Mouse (Mus musculus) embryonic facial prominence, embryonic 10.5 days (tissue): ENCODE data around the gene Themis2. TPM values are rescaled to one million over a fixed set of nuclear protein-coding genes. Genes with fewer than 3 reads are reported as not detected.

Experiments used
- DNase-seq: peaks from one replicate; pipeline ENCODE4 v3.0.0-alpha.2; 2017; ENCODE audit warnings: low spot score
- H3K27ac ChIP-seq: fragments of 300-500 bp; sonication (generic); replicated peaks from 2 replicates; pipeline ENCODE4 v1.5.1; 2016; ENCODE audit warnings: mild to moderate bottlenecking
- H3K27me3 ChIP-seq: fragments of 300-500 bp; sonication (generic); replicated peaks from 2 replicates; pipeline ENCODE4 v1.6.1; 2016; ENCODE audit warnings: low read depth, mild to moderate bottlenecking; ENCODE audit not compliant: poor library complexity, severe bottlenecking
- H3K36me3 ChIP-seq: fragments of 300-500 bp; sonication (generic); replicated peaks from 2 replicates; pipeline ENCODE4 v1.6.1; 2016; ENCODE audit warnings: mild to moderate bottlenecking, moderate library complexity
- H3K4me1 ChIP-seq: fragments of 300-500 bp; sonication (generic); 2 replicates; pipeline ENCODE4 v1.6.1; 2016
- H3K4me3 ChIP-seq: fragments of 300-500 bp; sonication (generic); 2 replicates; pipeline ENCODE4 v1.5.1; 2016; ENCODE audit warnings: mild to moderate bottlenecking, moderate library complexity
- H3K9me3 ChIP-seq: fragments of 300-500 bp; sonication (generic); 2 replicates; pipeline ENCODE4 v1.6.1; 2016; ENCODE audit warnings: mild to moderate bottlenecking
- WGBS: fragments of 180-500 bp; shearing (Covaris S2); methylation state at CpG from one replicate; pipeline ENCODE4 v1.1.7; 2016; 5-methylcytosine and 5-hydroxymethylcytosine counted together
- polyA plus RNA-seq: library from polyadenylated mRNA; unstranded; fragments of >200 nt; fragmentation: Nextera tagmentation; extraction: Ambion mirVana; gene quantifications from 2 replicates; pipeline ENCODE4 v1.2.1, GENCODE M21; 2016

The Themis2 gene
- 0.69 and 0.80 TPM in 2 replicates for polyA plus RNA-seq

DNA sequence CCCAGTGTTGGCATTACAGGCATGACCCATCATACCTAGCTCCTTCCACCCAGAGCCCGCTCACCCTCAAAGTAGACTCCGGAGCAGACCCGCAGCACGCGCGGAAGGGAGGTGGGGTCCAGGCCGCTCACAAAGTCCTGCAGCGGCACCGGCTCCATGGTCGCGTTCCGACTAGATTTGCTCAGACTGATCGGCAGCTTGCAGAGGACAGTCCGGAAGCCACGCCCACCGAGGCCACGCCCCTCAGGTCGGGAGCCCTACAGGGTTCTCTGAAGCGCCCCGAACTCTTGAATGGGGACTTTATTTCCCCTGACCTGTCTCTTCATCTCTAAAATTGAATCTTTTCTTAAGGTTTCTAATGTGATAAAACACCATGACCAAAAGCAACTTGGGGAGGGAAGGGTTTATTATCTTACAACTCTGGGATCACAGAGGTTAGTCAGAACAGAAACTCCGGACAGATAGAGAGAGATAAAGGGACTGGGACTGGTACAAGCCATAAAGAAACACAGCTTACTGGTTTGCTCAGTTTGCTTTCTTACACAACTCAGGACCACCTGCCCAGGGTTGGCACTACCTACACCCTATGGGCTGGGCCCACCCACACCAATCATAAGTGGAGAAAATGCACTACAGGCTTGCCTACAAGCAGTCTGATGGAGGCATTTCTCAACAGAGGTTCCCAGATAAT, at the start of gene Themis2:
TSS of gene Themis2 (minus strand) at position 192 of the 691 bp plus-strand sequence.
- peak within 1 kb of the TSS; percentile 54 for H3K4me3 ChIP-seq
- H3K27ac ChIP-seq = no peak within 1 kb of the TSS
- peak; percentile 78 for DNase-seq
- H3K9me3 ChIP-seq = no peaks in the 10 kb centered on the region
- H3K36me3 ChIP-seq = no peaks in the 10 kb centered on the region
- H3K4me1 ChIP-seq = peaks cover 14% of the 10 kb centered on the region
- peaks cover 42% of the 10 kb centered on the region for H3K27me3 ChIP-seq
- WGBS = 3% methylated on average over 21 of the region's 21 CpGs

DNA sequence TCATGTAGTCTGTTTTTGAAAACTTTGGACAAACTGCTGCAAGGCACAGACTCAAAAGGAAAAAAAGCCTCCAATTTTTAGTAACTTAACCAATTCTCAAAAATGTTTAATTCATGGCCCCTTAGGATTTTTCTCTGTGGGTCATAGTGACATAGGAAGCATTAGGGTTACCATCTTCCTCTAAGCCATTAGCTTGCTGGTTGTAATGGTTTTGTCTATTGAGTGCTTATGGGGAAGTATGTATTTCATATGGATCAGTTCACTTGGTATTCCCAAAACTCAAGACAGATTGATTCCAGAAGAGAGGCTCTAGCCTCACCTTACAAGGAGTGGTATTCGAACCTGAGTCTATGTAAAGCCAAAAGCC, 47.5 kb upstream of the Themis2 start:
- Histone ChIP-seq H3K27ac (peak overlapping the region; percentile 93), H3K4me3 (peak overlapping the region; percentile 91), H3K4me1 (peaks cover 19% of the 10 kb centered on the region), H3K9me3 (no peaks in the 10 kb centered on the region), H3K36me3 (peaks cover 33% of the 10 kb centered on the region), H3K27me3 (no peaks in the 10 kb centered on the region)
- no peak for DNase-seq
- 66% methylated on average over 1 of the region's 1 CpGs for WGBS

DNA sequence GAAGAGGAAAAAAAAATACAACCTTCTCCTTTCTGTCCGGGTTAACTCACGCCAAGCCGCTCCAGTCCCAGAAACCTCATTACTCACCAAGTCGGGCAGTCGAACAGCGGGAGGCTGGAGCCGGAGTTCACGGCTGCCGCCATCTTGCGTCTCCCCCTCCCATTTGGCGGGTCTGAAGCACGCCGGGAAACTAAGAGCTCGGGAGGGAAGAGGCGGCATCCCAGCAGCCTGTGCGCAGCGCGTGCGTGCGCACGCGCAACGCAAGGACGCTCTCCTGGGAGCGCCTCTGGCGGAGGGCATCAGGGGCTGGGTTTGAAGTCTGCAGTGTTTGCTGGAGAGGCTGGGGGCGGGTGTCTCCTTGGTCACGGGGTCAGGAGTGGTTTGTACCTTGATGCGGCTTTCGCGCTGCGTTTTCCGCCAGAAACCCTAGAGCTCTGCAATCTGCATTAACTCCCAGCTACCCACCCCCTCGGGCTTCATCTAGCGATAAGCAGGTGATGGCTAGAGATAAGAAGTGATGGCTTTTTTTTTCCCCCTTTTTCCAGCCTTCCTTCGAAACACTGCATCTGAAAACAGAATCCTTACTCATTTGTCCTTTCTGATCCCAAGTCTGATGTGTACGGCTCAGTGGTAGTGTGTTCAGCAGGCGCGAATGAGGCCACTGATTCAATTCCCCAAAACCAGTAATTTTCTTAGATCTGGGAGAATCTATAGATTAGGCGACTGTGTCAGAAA, 47.0 kb upstream of the Themis2 start, which contains the start of gene Ppp1r8:
TSS of gene Ppp1r8 (minus strand) at position 200 of the 735 bp plus-strand sequence.
- peak; percentile 95 for DNase-seq
- H3K27ac ChIP-seq = peak within 1 kb of the TSS; percentile 93
- no peaks in the 10 kb centered on the region for H3K9me3 ChIP-seq
- under 1% methylated on average over 40 of the region's 40 CpGs for WGBS
- peak within 1 kb of the TSS; percentile 91 for H3K4me3 ChIP-seq
- H3K27me3 ChIP-seq = no peaks in the 10 kb centered on the region
- peaks cover 37% of the 10 kb centered on the region for H3K36me3 ChIP-seq
- H3K4me1 ChIP-seq = peaks cover 19% of the 10 kb centered on the region

DNA sequence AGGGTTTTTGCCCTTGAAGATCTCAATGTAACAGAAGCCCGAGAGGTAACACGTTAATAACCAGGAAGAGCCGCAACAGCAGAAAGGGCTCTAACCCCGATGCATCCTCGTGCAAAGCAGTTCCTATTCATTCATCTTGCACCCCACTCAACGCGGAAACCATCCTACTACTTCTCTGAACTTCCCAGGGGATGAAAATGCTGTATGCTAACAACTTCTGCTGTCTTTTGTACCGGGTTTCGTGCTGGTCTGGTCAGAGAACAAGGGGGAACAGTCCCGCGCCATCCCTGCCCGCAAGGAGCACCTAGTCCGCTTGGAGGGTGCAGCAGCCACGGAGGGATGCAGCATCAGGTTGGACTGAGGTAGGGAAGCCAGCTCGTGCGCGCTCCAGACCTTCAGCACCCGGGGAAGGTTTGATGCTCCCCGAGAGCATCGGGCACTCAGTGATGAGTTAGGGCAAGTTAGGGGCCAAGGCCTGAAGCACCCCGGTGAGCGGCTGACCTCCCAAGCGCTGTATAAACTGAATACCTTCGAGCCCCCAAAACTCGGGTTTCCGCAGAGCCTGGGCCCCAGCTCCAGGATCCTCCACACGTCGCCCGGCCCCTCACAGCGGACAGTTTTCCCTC, 46.2 kb upstream of the Themis2 start:
- H3K9me3 ChIP-seq = no peaks in the 10 kb centered on the region
- peak; percentile 54 for DNase-seq
- peak overlapping the region; percentile 91 for H3K4me3 ChIP-seq
- peak overlapping the region; percentile 93 for H3K27ac ChIP-seq
- peaks cover 19% of the 10 kb centered on the region for H3K4me1 ChIP-seq
- no peaks in the 10 kb centered on the region for H3K27me3 ChIP-seq
- H3K36me3 ChIP-seq = peaks cover 38% of the 10 kb centered on the region
- under 1% methylated on average over 30 of the region's 30 CpGs for WGBS

DNA sequence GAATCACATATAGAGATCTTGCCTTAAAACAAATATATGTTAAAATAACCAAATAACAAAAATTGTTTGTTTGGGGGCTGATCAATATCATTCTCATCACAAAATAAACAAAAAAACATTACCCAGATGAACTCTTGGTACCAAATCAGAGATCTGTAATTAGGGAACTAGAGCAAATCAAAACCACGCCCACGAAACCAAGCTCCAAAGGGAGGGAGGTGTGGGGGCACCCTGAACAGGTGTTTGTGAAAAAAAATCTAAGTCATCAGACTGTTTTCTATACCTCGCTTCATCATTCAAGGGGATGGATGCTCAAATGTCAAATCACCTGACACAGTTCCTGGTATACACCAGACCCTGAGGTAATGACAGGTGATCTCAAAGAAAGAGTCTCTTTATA, 45.3 kb upstream of the Themis2 start:
- 90% methylated on average over 3 of the region's 3 CpGs for WGBS

DNA sequence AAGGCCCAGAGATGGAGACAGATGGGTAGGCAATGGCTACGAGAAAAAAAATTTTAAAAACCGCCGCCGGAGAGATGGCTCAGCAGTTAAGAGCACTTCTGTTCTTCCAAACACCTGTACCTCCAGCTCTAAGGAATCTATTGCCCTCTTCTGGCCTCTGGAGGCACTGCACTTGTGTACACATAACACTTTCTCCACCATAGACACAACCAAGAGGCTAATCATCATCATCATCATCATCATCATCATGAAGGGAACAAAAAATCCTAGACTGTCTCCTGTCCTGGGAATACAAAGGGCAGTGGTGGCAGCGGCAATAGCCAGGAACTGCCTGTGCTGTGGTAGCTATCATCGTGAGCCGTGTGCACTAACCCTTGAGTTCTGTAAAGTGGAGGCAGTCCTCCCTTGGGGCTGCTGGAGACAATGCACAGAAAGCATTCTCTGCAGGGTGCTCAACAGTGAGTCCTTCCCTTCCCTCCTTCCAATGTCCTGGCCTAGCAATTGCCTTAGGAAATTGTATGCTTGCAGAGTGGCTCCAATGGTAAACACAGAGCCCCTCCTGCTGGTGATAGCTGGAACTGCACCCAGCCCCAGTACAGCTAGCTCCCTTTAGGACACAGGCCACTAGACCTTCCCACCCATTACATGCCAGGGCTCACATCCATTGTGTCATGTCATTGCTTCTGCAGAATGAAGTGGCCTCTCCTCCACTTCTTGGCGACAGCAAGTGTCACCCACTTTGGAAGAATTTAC, 27.6 kb upstream of the Themis2 start:
- WGBS = 75% methylated on average over 8 of the region's 8 CpGs
- H3K36me3 ChIP-seq = peaks cover 47% of the 10 kb centered on the region
- H3K27me3 ChIP-seq = no peaks in the 10 kb centered on the region
- H3K9me3 ChIP-seq = peaks cover 11% of the 10 kb centered on the region
- H3K4me3 ChIP-seq = no peak overlapping the region
- H3K4me1 ChIP-seq = no peaks in the 10 kb centered on the region
- no peak overlapping the region for H3K27ac ChIP-seq
- DNase-seq = peak; percentile 77

More for the DNA sequence above, 45.3 kb upstream of the Themis2 start:
- no peaks in the 10 kb centered on the region for H3K27me3 ChIP-seq
- peaks cover 19% of the 10 kb centered on the region for H3K4me1 ChIP-seq
- peak overlapping the region; percentile 93 for H3K27ac ChIP-seq
- no peak for DNase-seq
- peaks cover 47% of the 10 kb centered on the region for H3K36me3 ChIP-seq
- H3K4me3 ChIP-seq = peak overlapping the region; percentile 91
- H3K9me3 ChIP-seq = no peaks in the 10 kb centered on the region

DNA sequence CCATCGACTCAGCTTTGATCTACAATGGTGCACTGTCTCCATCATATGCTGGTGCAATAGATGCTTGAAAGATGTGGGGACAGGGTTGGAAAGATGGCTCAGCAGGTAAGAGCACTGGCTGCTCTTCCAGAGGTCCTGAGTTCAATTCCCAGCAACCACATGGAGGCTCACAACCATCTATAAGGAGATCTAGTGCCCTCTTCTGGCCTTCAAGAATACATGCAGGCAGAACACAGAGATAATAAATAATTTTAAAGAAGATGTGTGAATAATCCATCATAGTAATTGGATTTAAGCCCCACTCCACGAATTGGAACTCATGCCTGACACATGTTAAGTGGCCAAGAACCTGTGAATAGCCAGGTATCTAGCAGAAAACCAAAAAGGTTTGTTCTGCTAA, 22.3 kb upstream of the Themis2 start:
- Histone ChIP-seq H3K27me3 (no peaks in the 10 kb centered on the region), H3K36me3 (no peaks in the 10 kb centered on the region), H3K4me1 (no peaks in the 10 kb centered on the region), H3K9me3 (peaks cover 9% of the 10 kb centered on the region), H3K4me3 (no peak overlapping the region), H3K27ac (no peak overlapping the region)
- WGBS = 51% methylated on average over 2 of the region's 2 CpGs
- no peak for DNase-seq

DNA sequence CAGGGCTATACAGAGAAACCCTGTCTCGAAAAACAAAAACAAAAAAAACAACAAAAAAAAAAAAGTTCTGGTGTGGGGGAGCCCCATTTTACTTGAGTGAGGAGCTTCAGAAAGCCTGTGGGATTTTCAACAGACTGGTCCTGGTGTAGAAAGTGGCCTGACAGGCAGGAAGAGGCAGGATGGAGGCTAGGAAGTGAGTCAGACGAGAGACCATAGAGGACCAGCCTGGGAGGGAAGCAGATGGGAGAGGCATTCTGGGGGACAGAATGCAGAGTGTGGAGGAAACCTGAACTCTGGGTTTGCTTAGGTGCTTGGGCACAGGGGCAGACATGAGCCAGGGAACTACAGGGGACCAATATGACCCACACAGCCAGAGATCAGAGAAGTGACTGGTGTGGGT, 20.7 kb upstream of the Themis2 start:
- Histone ChIP-seq H3K4me1 (no peaks in the 10 kb centered on the region), H3K9me3 (peaks cover 9% of the 10 kb centered on the region), H3K36me3 (no peaks in the 10 kb centered on the region), H3K4me3 (no peak overlapping the region), H3K27me3 (no peaks in the 10 kb centered on the region), H3K27ac (no peak overlapping the region)
- no peak for DNase-seq
- WGBS = 72% methylated on average over 2 of the region's 2 CpGs

DNA sequence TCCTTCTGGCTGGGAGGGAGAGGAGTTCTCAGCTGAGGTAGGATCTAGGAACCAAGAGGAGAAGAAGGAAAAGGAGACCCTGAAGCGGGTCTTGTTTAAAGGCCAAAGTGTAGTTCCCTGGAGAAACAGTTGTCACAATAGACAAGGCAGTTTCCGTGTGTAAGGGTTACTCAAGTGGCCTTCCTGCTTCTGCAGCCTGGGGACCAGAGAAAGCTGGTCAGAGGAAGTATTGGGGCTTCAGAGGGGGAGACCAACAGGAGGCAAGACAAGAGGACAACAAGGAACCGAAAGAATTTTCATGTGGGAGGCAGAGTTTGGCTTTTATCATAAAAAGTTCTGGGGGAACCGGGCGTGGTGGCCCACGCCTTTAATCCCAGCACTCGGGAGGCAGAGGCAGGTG, 20.2 kb upstream of the Themis2 start:
- H3K4me3 ChIP-seq = no peak overlapping the region
- peaks cover 12% of the 10 kb centered on the region for H3K9me3 ChIP-seq
- H3K27me3 ChIP-seq = no peaks in the 10 kb centered on the region
- H3K36me3 ChIP-seq = no peaks in the 10 kb centered on the region
- 85% methylated on average over 7 of the region's 7 CpGs for WGBS
- no peak overlapping the region for H3K27ac ChIP-seq
- no peaks in the 10 kb centered on the region for H3K4me1 ChIP-seq
- DNase-seq = no peak

DNA sequence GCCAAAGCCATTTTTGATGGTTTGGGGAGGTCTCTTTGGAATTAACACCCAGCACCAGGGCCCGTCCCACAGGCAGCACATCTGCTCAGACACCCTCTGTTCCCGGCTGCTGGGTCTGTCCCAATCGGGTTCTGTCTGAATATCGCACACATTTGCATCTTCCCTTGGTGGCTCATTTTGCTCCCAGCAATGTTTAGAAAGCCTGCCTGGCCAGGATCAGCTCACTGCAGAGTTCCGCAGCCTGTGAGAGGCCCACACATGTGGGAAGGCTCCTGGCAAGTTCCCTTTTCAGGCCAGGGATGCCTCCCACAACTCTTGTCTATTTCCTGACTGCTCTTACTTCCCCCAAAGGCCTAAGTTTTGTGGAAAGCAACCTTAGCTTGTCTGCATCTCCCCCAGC, 13.4 kb upstream of the Themis2 start:
- Histone ChIP-seq H3K27ac (no peak overlapping the region), H3K36me3 (no peaks in the 10 kb centered on the region), H3K4me1 (no peaks in the 10 kb centered on the region), H3K27me3 (no peaks in the 10 kb centered on the region), H3K4me3 (no peak overlapping the region), H3K9me3 (peaks cover 10% of the 10 kb centered on the region; the same call in 1 of the 2 replicates)
- DNase-seq = no peak
- 89% methylated on average over 5 of the region's 5 CpGs for WGBS

DNA sequence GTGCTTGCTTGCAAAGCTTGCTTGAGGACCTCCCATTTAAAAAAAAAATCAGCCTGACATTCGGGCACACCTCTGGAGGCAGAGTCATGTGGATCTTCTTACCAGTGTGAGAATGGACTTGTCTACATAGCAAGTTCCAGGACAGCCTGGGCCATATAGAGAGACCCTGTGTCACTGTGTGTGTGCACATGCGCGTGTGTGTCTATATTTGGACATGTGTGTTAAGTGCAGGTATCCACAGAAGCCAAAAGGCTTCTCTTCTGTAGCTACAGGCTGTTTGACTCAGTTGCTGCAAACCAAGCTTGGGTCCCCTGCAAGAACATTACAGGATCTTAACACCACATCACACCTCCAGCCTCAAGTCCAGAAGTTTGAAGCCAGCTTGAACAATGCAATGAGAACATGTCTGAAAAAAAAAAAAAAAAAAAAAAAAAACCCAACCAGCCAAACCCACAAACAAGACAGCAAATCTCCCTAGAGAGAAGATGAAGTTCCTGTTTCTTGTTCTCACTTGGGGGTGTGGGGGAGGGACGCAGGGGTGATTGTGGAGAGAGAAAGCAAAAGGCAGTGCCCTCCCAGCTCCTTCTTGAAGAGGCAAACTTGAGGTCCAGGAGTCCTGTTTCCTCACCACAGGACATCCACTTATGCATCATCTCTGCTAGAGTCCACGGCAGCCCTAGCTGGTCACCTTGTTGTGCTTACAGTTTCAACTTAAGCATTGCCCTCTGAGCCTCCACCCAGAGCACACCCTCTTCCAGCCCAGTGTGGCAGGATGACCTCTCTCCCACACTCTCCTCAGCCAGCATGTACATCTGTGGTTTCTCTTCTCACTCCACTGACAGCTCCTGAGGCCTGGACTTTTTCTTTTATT, 11.8 kb upstream of the Themis2 start:
- H3K4me1 ChIP-seq = no peaks in the 10 kb centered on the region
- no peak overlapping the region for H3K27ac ChIP-seq
- DNase-seq = no peak
- H3K9me3 ChIP-seq = peaks cover 10% of the 10 kb centered on the region; the same call in 1 of the 2 replicates
- no peaks in the 10 kb centered on the region for H3K27me3 ChIP-seq
- 77% methylated on average over 5 of the region's 5 CpGs for WGBS
- H3K36me3 ChIP-seq = no peaks in the 10 kb centered on the region
- no peak overlapping the region for H3K4me3 ChIP-seq
